Mouse (Mus musculus): ENCODE results near the gene Amy2a4.
"Not testable (repeated sequence)": the region's sequence is repeated elsewhere in the genome, so short reads cannot be mapped to it uniquely, and the experiment has no call there.

Amy2a4 gene

DNA sequence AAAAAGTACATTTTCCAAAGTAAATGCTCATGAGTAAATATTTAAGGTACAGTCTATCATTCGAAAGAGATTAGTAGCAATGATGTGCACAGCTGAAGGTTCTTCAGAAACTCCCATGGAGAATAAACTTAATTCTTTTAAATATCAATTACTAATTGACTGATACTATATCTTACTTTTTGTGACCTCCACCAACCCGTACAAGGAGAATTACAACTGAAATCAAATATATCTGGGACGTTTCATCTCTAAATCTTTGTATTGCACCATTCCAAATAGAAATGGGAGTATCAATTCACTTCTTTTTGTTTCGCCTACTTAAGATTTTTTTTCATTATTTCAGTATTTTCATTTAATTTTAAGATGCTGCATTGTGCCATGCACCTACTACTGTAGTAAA lies at the start of gene Amy2a4:
Gene Amy2a4 (minus strand): TSS at position 101 of the 400 bp plus-strand sequence.
- DNase-seq (ENCODE audit: low spot score), result not testable (repeated sequence)

GRCm38 (mm10) chr3:113323952-113324351 lies 32.7 kb upstream of the Amy2a4 start, which contains the start of gene Amy2a3:
Amy2a3 (minus strand) TSS chr3:113324052.
- not testable (repeated sequence) for DNase-seq (ENCODE audit: low spot score)

- DNase-seq (ENCODE audit: low spot score), result not testable (repeated sequence)
Observed at GRCm38 (mm10) chr3:113312937-113313336, 21.7 kb upstream of the Amy2a4 start.

GRCm38 (mm10) chr3:113280285-113280684 lies 11.0 kb downstream of the Amy2a4 start:
- not testable (repeated sequence) for DNase-seq (ENCODE audit: low spot score)

DNA sequence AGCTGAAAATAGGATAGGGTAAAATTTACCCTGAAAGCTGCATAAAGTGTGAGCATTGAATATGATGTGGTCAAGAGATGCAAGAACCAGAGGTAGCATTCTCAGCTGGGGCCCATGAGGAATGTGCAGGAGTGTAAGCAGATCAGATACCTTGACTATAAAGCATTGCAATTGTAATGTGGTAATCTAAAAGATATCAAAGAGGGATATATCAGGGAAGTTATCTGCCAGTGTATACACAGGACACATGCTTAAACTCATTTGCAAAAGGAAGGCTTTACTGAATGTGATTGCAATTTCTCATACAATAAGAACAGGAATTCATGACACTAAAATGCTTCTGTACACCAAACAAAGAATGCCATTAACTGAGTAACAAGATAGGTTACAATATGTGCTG lies 11.7 kb downstream of the Amy2a4 start:
- not testable (repeated sequence) for DNase-seq (ENCODE audit: low spot score)

- DNase-seq (ENCODE audit: low spot score), result not testable (repeated sequence)
Observed at GRCm38 (mm10) chr3:113258737-113259136, 32.5 kb downstream of the Amy2a4 start, which contains the start of gene Amy2a5. Amy2a5 (minus strand) TSS chr3:113258837.
